In genomic region chr9:28057171-28057845, GRCm38 (mm10) we compare ENCODE assay signal across 18 mouse cellular contexts.
DNase-seq lines count a peak whose midpoint lies in the region; ATAC-seq and TF ChIP-seq lines count a peak whose summit lies in the region.
"Had no signal": no experiment of that assay in that cellular context is flagged by ENCODE, and none has a peak within 500 bp of the region (broad histone marks: within the 10 kb centered on the region; RNA-seq: fewer than 3 reads in every experiment).

No protein-coding gene starts in this region.

- peak; percentile 47 for DNase-seq in forebrain, postnatal 0 days
- DNase-seq in layer of hippocampus, adult 9-10 months (ENCODE audit: low spot score): peak; percentile 21
- no peak for DNase-seq in layer of hippocampus, postnatal 10 days (ENCODE audit: low spot score in 2 of 2)
- DNase-seq in Muller cell, postnatal 12 days (ENCODE audit: inconsistent ontology term): peak; percentile 67
- peak; percentile 29 for DNase-seq in adipocyte (ENCODE audit: low spot score)
- no peak for DNase-seq in right cerebral cortex, postnatal 4 days
- DNase-seq: kidney, adult 2 months; thymus, adult 18-20 months; thymus, postnatal 4 days had no signal

- WGBS in forebrain, postnatal 0 days: 20% methylated on average over 2 of the region's 2 CpGs
- 9% methylated on average over 2 of the region's 2 CpGs for WGBS in forebrain, embryonic 16.5 days

- TF ChIP-seq CTCF in forebrain, postnatal 0 days (IDR thresholded peaks at IDR 0.05; ENCODE audit: low read depth): no peak

- no peak overlapping the region for H3K27ac ChIP-seq in forebrain, postnatal 0 days (ENCODE audit: low read depth, low read length)
- H3K27ac ChIP-seq in forebrain, embryonic 16.5 days (ENCODE audit: low read length): no peak overlapping the region
- H3K27ac ChIP-seq: hindbrain, embryonic 10.5 days; left cerebral cortex, adult 2 months; limb, embryonic 12.5 days; liver, embryonic 14.5 days; midbrain, embryonic 12.5 days; neural tube, embryonic 15.5 days; stomach, embryonic 15.5 days had no signal

- no peak overlapping the region for H3K9ac ChIP-seq in forebrain, postnatal 0 days
- H3K9ac ChIP-seq in forebrain, embryonic 16.5 days (replicated peaks; ENCODE audit: low read depth, low read length): no peak overlapping the region
- H3K9ac ChIP-seq: limb, embryonic 12.5 days; liver, embryonic 14.5 days; midbrain, embryonic 12.5 days; neural tube, embryonic 15.5 days; stomach, embryonic 15.5 days had no signal

- no peak overlapping the region for H3K4me3 ChIP-seq in forebrain, postnatal 0 days (ENCODE audit: low read depth, low read length)
- no peak overlapping the region for H3K4me3 ChIP-seq in forebrain, embryonic 16.5 days (replicated peaks; ENCODE audit: low read length)
- H3K4me3 ChIP-seq: hindbrain, embryonic 10.5 days; left cerebral cortex, adult 2 months; limb, embryonic 12.5 days; midbrain, embryonic 12.5 days; neural tube, embryonic 15.5 days; stomach, embryonic 15.5 days had no signal

- H3K27me3 ChIP-seq in forebrain, postnatal 0 days (ENCODE audit: insufficient read depth, low read length): no peaks in the 10 kb centered on the region
- no peaks in the 10 kb centered on the region for H3K27me3 ChIP-seq in forebrain, embryonic 16.5 days (replicated peaks; ENCODE audit: control insufficient read depth, insufficient read depth, low read length)
- H3K27me3 ChIP-seq: limb, embryonic 12.5 days; midbrain, embryonic 12.5 days; neural tube, embryonic 15.5 days; stomach, embryonic 15.5 days had no signal

- no peak overlapping the region for H3K4me2 ChIP-seq in forebrain, postnatal 0 days (ENCODE audit: low read depth)
- no peak overlapping the region for H3K4me2 ChIP-seq in forebrain, embryonic 16.5 days (ENCODE audit: low read length)
- H3K4me2 ChIP-seq: limb, embryonic 12.5 days; midbrain, embryonic 12.5 days; neural tube, embryonic 15.5 days; stomach, embryonic 15.5 days had no signal

- H3K36me3 ChIP-seq in forebrain, postnatal 0 days (ENCODE audit: insufficient read depth): no peaks in the 10 kb centered on the region
- no peaks in the 10 kb centered on the region for H3K36me3 ChIP-seq in forebrain, embryonic 16.5 days (ENCODE audit: control insufficient read depth, insufficient read depth)
- H3K36me3 ChIP-seq: G1E; hindbrain, embryonic 10.5 days; limb, embryonic 12.5 days; midbrain, embryonic 12.5 days; neural tube, embryonic 15.5 days; stomach, embryonic 15.5 days had no signal

- H3K9me3 ChIP-seq in forebrain, postnatal 0 days (ENCODE audit: low read length): no peaks in the 10 kb centered on the region
- no peaks in the 10 kb centered on the region for H3K9me3 ChIP-seq in forebrain, embryonic 16.5 days (ENCODE audit: control insufficient read depth, low read length)
- H3K9me3 ChIP-seq: G1E; hindbrain, embryonic 10.5 days; limb, embryonic 12.5 days; midbrain, embryonic 12.5 days; neural tube, embryonic 15.5 days; stomach, embryonic 15.5 days had no signal

- ATAC-seq in forebrain, postnatal 0 days: no peak
- ATAC-seq in forebrain, embryonic 16.5 days: no peak

- H3K4me1 ChIP-seq in forebrain, postnatal 0 days (ENCODE audit: insufficient read depth): no peaks in the 10 kb centered on the region
- H3K4me1 ChIP-seq in forebrain, embryonic 16.5 days (replicated peaks; ENCODE audit: control insufficient read depth, insufficient read depth, low read length): 0 out of 2 replicates have a peak, but pooled peaks cover 3% of the 10 kb centered on the region
- H3K4me1 ChIP-seq: hindbrain, embryonic 10.5 days; limb, embryonic 12.5 days; midbrain, embryonic 12.5 days; neural tube, embryonic 15.5 days; stomach, embryonic 15.5 days had no signal

Comparison
In these comparisons a context has a peak if more than half of its experiments do, and no peak if none do; other contexts are left out.
1. DNase-seq: peak in forebrain, postnatal 0 days (single experiment), layer of hippocampus, adult 9-10 months (single experiment), Muller cell, postnatal 12 days (single experiment) and adipocyte (single experiment); none in layer of hippocampus, postnatal 10 days (0 of 2) and right cerebral cortex, postnatal 4 days (single experiment).